ENCODE assay signal across 8 mouse cellular contexts in the genomic region with DNA sequence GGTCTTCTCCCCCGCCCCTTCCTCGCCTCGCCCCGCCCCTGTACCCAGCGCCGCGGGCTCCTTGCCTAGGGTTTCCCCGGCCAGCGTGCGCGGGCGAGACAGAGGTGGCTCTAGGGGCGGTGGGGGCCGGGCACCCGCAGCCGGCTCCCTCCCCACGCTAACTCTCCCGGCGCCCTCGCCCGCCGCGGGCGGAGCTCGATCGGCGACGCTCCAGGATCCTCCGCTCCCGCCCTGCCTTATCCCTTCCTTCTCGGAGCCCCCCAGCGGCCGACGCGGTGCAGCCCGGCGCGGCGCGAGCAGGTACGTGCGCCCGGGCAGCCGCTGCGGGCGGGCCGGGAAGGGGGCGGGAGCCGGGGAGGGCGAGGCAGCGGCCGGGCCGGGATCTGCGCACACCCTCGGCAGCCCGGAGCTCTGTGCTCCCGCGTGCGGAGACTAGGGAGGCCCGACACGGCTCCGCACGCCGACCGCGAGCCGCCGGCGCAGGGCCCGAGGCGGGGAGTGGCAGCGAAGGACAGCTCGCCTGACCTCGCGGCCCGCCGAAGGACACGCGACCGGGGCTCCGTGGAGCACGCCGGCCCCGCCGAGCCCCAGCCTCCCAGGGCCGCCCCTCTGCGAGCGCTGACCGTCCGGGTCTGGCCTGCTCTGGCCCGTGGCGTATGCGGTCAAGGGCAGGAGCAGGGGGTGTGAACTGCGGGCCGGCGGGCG. TPM values are rescaled to one million over a fixed set of nuclear protein-coding genes. Genes with fewer than 3 reads are reported as not detected.
DNase-seq lines count a peak whose midpoint lies in the region; ATAC-seq and TF ChIP-seq lines count a peak whose summit lies in the region.

No protein-coding gene starts in this region.

- H3K36me3 ChIP-seq in heart, embryonic 12.5 days, result no peaks in the 10 kb centered on the region
- no peaks in the 10 kb centered on the region for H3K36me3 ChIP-seq in kidney, embryonic 14.5 days (ENCODE audit: control insufficient read depth, insufficient read depth, low read length)
- H3K36me3 ChIP-seq in liver, embryonic 14.5 days (replicated peaks; ENCODE audit: control insufficient read depth, insufficient read depth, low read depth), result no peaks in the 10 kb centered on the region
- 0 out of 2 replicates have a peak, but pooled peaks cover 7% of the 10 kb centered on the region for H3K36me3 ChIP-seq in neural tube, embryonic 14.5 days (ENCODE audit: control insufficient read depth, insufficient read depth, low read length)

- no peak for TF ChIP-seq EP300 in liver, embryonic 14.5 days (IDR thresholded peaks at IDR 0.05; ENCODE audit: low read depth)

- no peaks in the 10 kb centered on the region for H3K9me3 ChIP-seq in heart, embryonic 12.5 days (replicated peaks)
- H3K9me3 ChIP-seq in kidney, embryonic 14.5 days (ENCODE audit: control insufficient read depth, low read length), result no peaks in the 10 kb centered on the region
- H3K9me3 ChIP-seq in liver, embryonic 14.5 days (ENCODE audit: control insufficient read depth, low read length), result no peaks in the 10 kb centered on the region
- H3K9me3 ChIP-seq in neural tube, embryonic 14.5 days (ENCODE audit: control insufficient read depth, low read length), result no peaks in the 10 kb centered on the region

- peak; percentile 68 for ATAC-seq in heart, embryonic 12.5 days (ENCODE audit: insufficient number of reproducible peaks, low FRiP score)
- peak; percentile 86 for ATAC-seq in kidney, embryonic 14.5 days (ENCODE audit: low FRiP score, low TSS enrichment)
- ATAC-seq in liver, embryonic 14.5 days (ENCODE audit: insufficient read depth), result peak; percentile 51; the same call in 1 of the 2 replicates
- peak; percentile 92 for ATAC-seq in neural tube, embryonic 14.5 days (ENCODE audit: low read depth)

- no peak overlapping the region for H3K27ac ChIP-seq in heart, embryonic 12.5 days (ENCODE audit: poor library complexity, severe bottlenecking)
- H3K27ac ChIP-seq in kidney, embryonic 14.5 days (ENCODE audit: low read depth, low read length), result no peak overlapping the region
- no peak overlapping the region for H3K27ac ChIP-seq in liver, embryonic 14.5 days
- peak overlapping the region; percentile 57 for H3K27ac ChIP-seq in neural tube, embryonic 14.5 days (ENCODE audit: low read depth, low read length)

- H3K4me2 ChIP-seq in heart, embryonic 12.5 days, result peak overlapping the region; percentile 94
- H3K4me2 ChIP-seq in kidney, embryonic 14.5 days (replicated peaks; ENCODE audit: low read depth, low read length), result peak overlapping the region; percentile 100
- peak overlapping the region; percentile 59 for H3K4me2 ChIP-seq in liver, embryonic 14.5 days (ENCODE audit: low read depth)
- peak overlapping the region; percentile 93 for H3K4me2 ChIP-seq in neural tube, embryonic 14.5 days (ENCODE audit: low read depth, low read length)

- under 1% methylated on average over 88 of the region's 97 CpGs for WGBS in heart, embryonic 12.5 days
- WGBS in kidney, embryonic 14.5 days, result under 1% methylated on average over 75 of the region's 97 CpGs
- WGBS in liver, embryonic 14.5 days (ENCODE audit: insufficient replicate concordance), result under 1% methylated on average over 91 of the region's 97 CpGs
- under 1% methylated on average over 67 of the region's 97 CpGs for WGBS in neural tube, embryonic 14.5 days

- peaks cover 66% of the 10 kb centered on the region for H3K27me3 ChIP-seq in heart, embryonic 12.5 days (replicated peaks)
- H3K27me3 ChIP-seq in kidney, embryonic 14.5 days (ENCODE audit: control insufficient read depth, insufficient read depth, low read length), result peaks cover 47% of the 10 kb centered on the region
- H3K27me3 ChIP-seq in liver, embryonic 14.5 days (ENCODE audit: control insufficient read depth, insufficient read depth, low read length), result peaks cover 46% of the 10 kb centered on the region
- no peaks in the 10 kb centered on the region for H3K27me3 ChIP-seq in neural tube, embryonic 14.5 days (ENCODE audit: control insufficient read depth, insufficient read depth, low read length)

- peaks cover 9% of the 10 kb centered on the region for H3K4me1 ChIP-seq in heart, embryonic 12.5 days (replicated peaks)
- H3K4me1 ChIP-seq in kidney, embryonic 14.5 days (ENCODE audit: control insufficient read depth, insufficient read depth, low read length), result no peaks in the 10 kb centered on the region
- H3K4me1 ChIP-seq in liver, embryonic 14.5 days (replicated peaks; ENCODE audit: control insufficient read depth in 2 of 2, insufficient read depth in 2 of 2, low read length in 1 of 2), result no peaks in the 10 kb centered on the region
- peaks cover 14% of the 10 kb centered on the region for H3K4me1 ChIP-seq in neural tube, embryonic 14.5 days (ENCODE audit: control insufficient read depth, insufficient read depth, low read length)

- TF ChIP-seq CTCF in liver, embryonic 14.5 days (IDR thresholded peaks at IDR 0.05; ENCODE audit: low read depth), result no peak

- H3K9ac ChIP-seq in heart, embryonic 12.5 days, result peak overlapping the region; percentile 77
- H3K9ac ChIP-seq in kidney, embryonic 14.5 days (ENCODE audit: low read depth, low read length), result peak overlapping the region; percentile 66
- no peak overlapping the region for H3K9ac ChIP-seq in liver, embryonic 14.5 days (replicated peaks)
- peak overlapping the region; percentile 96 for H3K9ac ChIP-seq in neural tube, embryonic 14.5 days (replicated peaks; ENCODE audit: low read depth, low read length)

- DNase-seq in thymus, postnatal 0 days (ENCODE audit: low spot score), result peak; percentile 5
- DNase-seq in thymus, adult 18-20 months, result no peak
- DNase-seq in embryo, embryonic 11 days, result peak; percentile 81
- no peak for DNase-seq in liver, embryonic 14.5 days (ENCODE audit: low read depth in 3 of 3, low spot score in 3 of 3)
- no peak for DNase-seq in adipocyte (ENCODE audit: low spot score)

- peak overlapping the region; percentile 58 for H3K4me3 ChIP-seq in heart, embryonic 12.5 days
- H3K4me3 ChIP-seq in kidney, embryonic 14.5 days (ENCODE audit: low read length), result peak overlapping the region; percentile 62
- peak overlapping the region in 1 of 2 experiments; percentile 42; a peak in 2 of 4 replicates for H3K4me3 ChIP-seq in liver, embryonic 14.5 days (ENCODE audit: insufficient read depth in 1 of 2, low read depth in 2 of 2, low read length in 2 of 2)
- H3K4me3 ChIP-seq in neural tube, embryonic 14.5 days (ENCODE audit: low read depth, low read length), result peak overlapping the region; percentile 80

RNA-seq across cellular contexts. Expression of a gene that starts 0.5 kb away (rescaled TPM):
- polyA plus RNA-seq in thymus, postnatal 0 days (2015; fragmentation: Nextera tagmentation; extraction: Ambion mirVana), result 0.25 and 0.46 TPM in 2 replicates
- 2.0 and 2.2 TPM in 2 replicates for polyA plus RNA-seq in heart, embryonic 12.5 days (2016; fragmentation: Nextera tagmentation; extraction: Ambion mirVana)
- 0.55 and 0.77 TPM in 2 replicates for polyA plus RNA-seq in kidney, embryonic 14.5 days (2014; fragmentation: Nextera tagmentation; extraction: Ambion mirVana)
- 0.02 TPM in 1 of 2 replicates, not detected in the other for polyA plus RNA-seq in liver, embryonic 14.5 days (2012; rRNA removed)
- polyA plus RNA-seq in liver, embryonic 14.5 days (2014; fragmentation: Nextera tagmentation; extraction: Ambion mirVana), result 0.06 TPM in 1 of 2 replicates, not detected in the other
- 23.4 and 26.7 TPM in 2 replicates for polyA plus RNA-seq in neural tube, embryonic 14.5 days (2014; fragmentation: Nextera tagmentation; extraction: Ambion mirVana)

RNA-seq across cellular contexts. Expression of a gene that starts 34.0 kb away (rescaled TPM):
- not detected in 2 replicates for polyA plus RNA-seq in thymus, postnatal 0 days (2015; fragmentation: Nextera tagmentation; extraction: Ambion mirVana)
- not detected in 2 replicates for polyA plus RNA-seq in heart, embryonic 12.5 days (2016; fragmentation: Nextera tagmentation; extraction: Ambion mirVana)
- not detected in 2 replicates for polyA plus RNA-seq in kidney, embryonic 14.5 days (2014; fragmentation: Nextera tagmentation; extraction: Ambion mirVana)
- polyA plus RNA-seq in liver, embryonic 14.5 days (2012; rRNA removed), result not detected in 2 replicates
- not detected in 2 replicates for polyA plus RNA-seq in liver, embryonic 14.5 days (2014; fragmentation: Nextera tagmentation; extraction: Ambion mirVana)
- 0.15 and 0.40 TPM in 2 replicates for polyA plus RNA-seq in neural tube, embryonic 14.5 days (2014; fragmentation: Nextera tagmentation; extraction: Ambion mirVana)

RNA-seq across cellular contexts. Expression of a gene that starts 41.7 kb away (rescaled TPM):
- 52.1 and 55.7 TPM in 2 replicates for polyA plus RNA-seq in thymus, postnatal 0 days (2015; fragmentation: Nextera tagmentation; extraction: Ambion mirVana)
- 28.7 TPM in 2 replicates for polyA plus RNA-seq in heart, embryonic 12.5 days (2016; fragmentation: Nextera tagmentation; extraction: Ambion mirVana)
- 43.9 and 49.6 TPM in 2 replicates for polyA plus RNA-seq in kidney, embryonic 14.5 days (2014; fragmentation: Nextera tagmentation; extraction: Ambion mirVana)
- 23.9 and 27.4 TPM in 2 replicates for polyA plus RNA-seq in liver, embryonic 14.5 days (2012; rRNA removed)
- polyA plus RNA-seq in liver, embryonic 14.5 days (2014; fragmentation: Nextera tagmentation; extraction: Ambion mirVana), result 46.2 and 51.4 TPM in 2 replicates
- polyA plus RNA-seq in neural tube, embryonic 14.5 days (2014; fragmentation: Nextera tagmentation; extraction: Ambion mirVana), result 61.9 and 70.6 TPM in 2 replicates

Comparison
In these comparisons a context has a peak if more than half of its experiments do, and no peak if none do; other contexts are left out.
1. DNase-seq: peak in thymus, postnatal 0 days (single experiment) and embryo, embryonic 11 days (single experiment); none in thymus, adult 18-20 months (0 of 2), liver, embryonic 14.5 days (0 of 3) and adipocyte (single experiment).
2. Peak in every context shown above with its lines, with median percentiles within 50 percentile points of each other: ATAC-seq and H3K4me2 ChIP-seq.